Mouse (Mus musculus): ENCODE measurements around the gene Ptprt. TPM values are rescaled to one million over a fixed set of nuclear protein-coding genes. Genes with fewer than 3 reads are reported as not detected.

The Ptprt gene
- polyA plus RNA-seq, 1 experiment from 2014 or later = 0.44 TPM

GRCm38 (mm10) chr2:162499501-162499915 lies 161.4 kb downstream of the Ptprt start:
- no peaks in the 10 kb centered on the region for H3K27me3 ChIP-seq (replicated peaks)
- no peaks in the 10 kb centered on the region for H3K36me3 ChIP-seq
- 82% methylated on average over 9 of the region's 9 CpGs for WGBS
- no peak overlapping the region for H3K27ac ChIP-seq
- H3K4me3 ChIP-seq (replicated peaks) = no peak overlapping the region
- H3K9me3 ChIP-seq = no peaks in the 10 kb centered on the region
- no peak for ATAC-seq (ENCODE audit: insufficient read depth, low FRiP score, low read depth)
- H3K4me2 ChIP-seq = no peak overlapping the region
- no peaks in the 10 kb centered on the region for H3K4me1 ChIP-seq
- no peak overlapping the region for H3K9ac ChIP-seq

GRCm38 (mm10) chr2:162498191-162498590 lies 162.8 kb downstream of the Ptprt start:
- WGBS = 38% methylated on average over 3 of the region's 3 CpGs
- Histone ChIP-seq H3K4me2 (no peak overlapping the region), H3K9me3 (no peaks in the 10 kb centered on the region), H3K9ac (no peak overlapping the region), H3K4me3 (replicated peaks) (no peak overlapping the region), H3K4me1 (no peaks in the 10 kb centered on the region), H3K36me3 (no peaks in the 10 kb centered on the region), H3K27me3 (replicated peaks) (no peaks in the 10 kb centered on the region), H3K27ac (no peak overlapping the region)
- no peak for ATAC-seq (ENCODE audit: insufficient read depth, low FRiP score, low read depth)

- H3K27me3 ChIP-seq (replicated peaks) = no peaks in the 10 kb centered on the region
- no peak overlapping the region for H3K4me2 ChIP-seq
- ATAC-seq (ENCODE audit: insufficient read depth, low FRiP score, low read depth) = no peak
- H3K4me3 ChIP-seq (replicated peaks) = no peak overlapping the region
- H3K27ac ChIP-seq = no peak overlapping the region
- H3K36me3 ChIP-seq = no peaks in the 10 kb centered on the region
- H3K9ac ChIP-seq = no peak overlapping the region
- H3K4me1 ChIP-seq = no peaks in the 10 kb centered on the region
- no peaks in the 10 kb centered on the region for H3K9me3 ChIP-seq
Measured at GRCm38 (mm10) chr2:162484036-162484435, 176.9 kb downstream of the Ptprt start.

GRCm38 (mm10) chr2:162443106-162443505 lies 217.8 kb downstream of the Ptprt start:
- no peaks in the 10 kb centered on the region for H3K4me1 ChIP-seq

GRCm38 (mm10) chr2:162436646-162437045 lies 224.3 kb downstream of the Ptprt start:
- H3K4me2 ChIP-seq = no peak overlapping the region
- H3K27me3 ChIP-seq (replicated peaks) = no peaks in the 10 kb centered on the region
- H3K4me1 ChIP-seq = no peaks in the 10 kb centered on the region
- no peak overlapping the region for H3K9ac ChIP-seq
- 88% methylated on average over 3 of the region's 3 CpGs for WGBS
- H3K27ac ChIP-seq = no peak overlapping the region
- H3K9me3 ChIP-seq = no peaks in the 10 kb centered on the region
- H3K4me3 ChIP-seq (replicated peaks) = no peak overlapping the region
- no peaks in the 10 kb centered on the region for H3K36me3 ChIP-seq
- no peak for ATAC-seq (ENCODE audit: insufficient read depth, low FRiP score, low read depth)

More at GRCm38 (mm10) chr2:162443106-162443505, 217.8 kb downstream of the Ptprt start:
- WGBS = 3% methylated on average over 1 of the region's 1 CpGs
- no peak overlapping the region for H3K9ac ChIP-seq
- no peaks in the 10 kb centered on the region for H3K9me3 ChIP-seq
- ATAC-seq (ENCODE audit: insufficient read depth, low FRiP score, low read depth) = no peak
- no peak overlapping the region for H3K4me2 ChIP-seq
- H3K4me3 ChIP-seq (replicated peaks) = no peak overlapping the region
- no peak overlapping the region for H3K27ac ChIP-seq
- no peaks in the 10 kb centered on the region for H3K27me3 ChIP-seq (replicated peaks)
- no peaks in the 10 kb centered on the region for H3K36me3 ChIP-seq

GRCm38 (mm10) chr2:162430171-162430570 lies 230.8 kb downstream of the Ptprt start:
- no peak overlapping the region for H3K4me3 ChIP-seq (replicated peaks)
- H3K4me1 ChIP-seq = no peaks in the 10 kb centered on the region
- no peaks in the 10 kb centered on the region for H3K36me3 ChIP-seq
- no peaks in the 10 kb centered on the region for H3K27me3 ChIP-seq (replicated peaks)
- no peak for ATAC-seq (ENCODE audit: insufficient read depth, low FRiP score, low read depth)
- no peak overlapping the region for H3K9ac ChIP-seq
- WGBS = 28% methylated on average over 7 of the region's 7 CpGs
- no peak overlapping the region for H3K4me2 ChIP-seq
- H3K27ac ChIP-seq = no peak overlapping the region
- H3K9me3 ChIP-seq = no peaks in the 10 kb centered on the region

- no peak overlapping the region for H3K27ac ChIP-seq
- H3K4me2 ChIP-seq = no peak overlapping the region
- no peaks in the 10 kb centered on the region for H3K4me1 ChIP-seq
- no peaks in the 10 kb centered on the region for H3K27me3 ChIP-seq (replicated peaks)
- ATAC-seq (ENCODE audit: insufficient read depth, low FRiP score, low read depth) = no peak
- 84% methylated on average over 8 of the region's 8 CpGs for WGBS
- H3K9me3 ChIP-seq = no peaks in the 10 kb centered on the region
- H3K9ac ChIP-seq = no peak overlapping the region
- H3K4me3 ChIP-seq (replicated peaks) = no peak overlapping the region
- H3K36me3 ChIP-seq = no peaks in the 10 kb centered on the region
Measured at GRCm38 (mm10) chr2:162426114-162426513, 234.8 kb downstream of the Ptprt start.

GRCm38 (mm10) chr2:162418181-162418580 lies 242.8 kb downstream of the Ptprt start:
- Histone ChIP-seq H3K36me3 (no peaks in the 10 kb centered on the region), H3K4me2 (no peak overlapping the region), H3K27ac (no peak overlapping the region), H3K9me3 (no peaks in the 10 kb centered on the region), H3K9ac (no peak overlapping the region), H3K4me1 (no peaks in the 10 kb centered on the region), H3K4me3 (replicated peaks) (no peak overlapping the region), H3K27me3 (replicated peaks) (no peaks in the 10 kb centered on the region)
- WGBS = 75% methylated on average over 3 of the region's 3 CpGs
- ATAC-seq (ENCODE audit: insufficient read depth, low FRiP score, low read depth) = no peak

- Histone ChIP-seq H3K4me3 (replicated peaks) (no peak overlapping the region), H3K27me3 (replicated peaks) (no peaks in the 10 kb centered on the region), H3K9ac (no peak overlapping the region), H3K4me2 (no peak overlapping the region), H3K27ac (no peak overlapping the region), H3K4me1 (no peaks in the 10 kb centered on the region), H3K9me3 (no peaks in the 10 kb centered on the region), H3K36me3 (no peaks in the 10 kb centered on the region)
- ATAC-seq (ENCODE audit: insufficient read depth, low FRiP score, low read depth) = no peak
- 81% methylated on average over 5 of the region's 5 CpGs for WGBS
Measured at GRCm38 (mm10) chr2:162413073-162413812, 247.7 kb downstream of the Ptprt start.

GRCm38 (mm10) chr2:162411014-162411413 lies 249.9 kb downstream of the Ptprt start:
- H3K27me3 ChIP-seq (replicated peaks) = no peaks in the 10 kb centered on the region
- no peaks in the 10 kb centered on the region for H3K36me3 ChIP-seq
- H3K4me3 ChIP-seq (replicated peaks) = no peak overlapping the region
- H3K4me1 ChIP-seq = no peaks in the 10 kb centered on the region
- no peaks in the 10 kb centered on the region for H3K9me3 ChIP-seq
- no peak overlapping the region for H3K4me2 ChIP-seq
- WGBS = 77% methylated on average over 4 of the region's 4 CpGs
- H3K9ac ChIP-seq = no peak overlapping the region
- ATAC-seq (ENCODE audit: insufficient read depth, low FRiP score, low read depth) = no peak
- H3K27ac ChIP-seq = no peak overlapping the region

GRCm38 (mm10) chr2:162409245-162409644 lies 251.7 kb downstream of the Ptprt start:
- Histone ChIP-seq H3K4me2 (no peak overlapping the region), H3K9ac (no peak overlapping the region), H3K4me3 (replicated peaks) (no peak overlapping the region), H3K9me3 (no peaks in the 10 kb centered on the region), H3K27ac (no peak overlapping the region), H3K36me3 (no peaks in the 10 kb centered on the region), H3K27me3 (replicated peaks) (no peaks in the 10 kb centered on the region), H3K4me1 (no peaks in the 10 kb centered on the region)
- whole genome bisulfite sequencing = 79% methylated on average over 8 of the region's 8 CpGs
- no peak for ATAC-seq (ENCODE audit: insufficient read depth, low FRiP score, low read depth)

GRCm38 (mm10) chr2:162401316-162402100 lies 259.4 kb downstream of the Ptprt start:
- ATAC-seq (ENCODE audit: insufficient read depth, low FRiP score, low read depth) = no peak
- Histone ChIP-seq H3K27ac (no peak overlapping the region), H3K27me3 (replicated peaks) (no peaks in the 10 kb centered on the region), H3K36me3 (no peaks in the 10 kb centered on the region), H3K4me3 (replicated peaks) (no peak overlapping the region), H3K9ac (no peak overlapping the region), H3K4me1 (no peaks in the 10 kb centered on the region), H3K9me3 (no peaks in the 10 kb centered on the region), H3K4me2 (no peak overlapping the region)
- 69% methylated on average over 6 of the region's 6 CpGs for WGBS
